Mouse (Mus musculus): ENCODE measurements around the gene Dynll1.

- TF ChIP-seq CTCF (IDR thresholded peaks at IDR 0.05; ENCODE audit: low read depth) (peak; percentile 30; the same call in 1 of the 2 replicates), EP300 (IDR thresholded peaks at IDR 0.05; ENCODE audit: low read depth) (no peak)
Observed at GRCm38 (mm10) chr5:115266340-115266739, 34.5 kb downstream of the Dynll1 start.

All from liver, embryonic 14.5 days (tissue).